Mouse (Mus musculus) cerebellum, adult 2 months (tissue): ENCODE measurements around the gene Dcst2.

Source experiments
- CTCF ChIP-seq: fragments of 200-500 bp; IDR thresholded peaks from 2 replicates; pipeline ENCODE4 v1.5.1; 2011; ENCODE audit warnings: low read depth, mild to moderate bottlenecking, control low read depth, low read length, moderate library complexity, borderline replicate concordance; ENCODE audit not compliant: insufficient read depth
- POLR2A ChIP-seq: fragments of 200-500 bp; IDR thresholded peaks from 2 replicates; pipeline ENCODE4 v1.6.1; 2011; ENCODE audit warnings: low read length, control low read depth, borderline replicate concordance; ENCODE audit not compliant: insufficient read depth

GRCm38 (mm10) chr3:89332013-89332412 lies 29.8 kb upstream of the Dcst2 start:
- no peak for TF ChIP-seq CTCF
- no peak for TF ChIP-seq POLR2A
